Mouse (Mus musculus) heart, postnatal 0 days (tissue): ENCODE data around the gene C530008M17Rik.

Source experiments
- CTCF ChIP-seq: IDR thresholded peaks from 2 replicates; pipeline ENCODE4 v1.5.1; 2016; ENCODE audit warnings: antibody characterized with exemption, control low read depth, low read depth
- EP300 ChIP-seq: IDR thresholded peaks from 2 replicates; pipeline ENCODE4 v1.6.1; 2016; ENCODE audit warnings: antibody characterized with exemption, low read depth

DNA sequence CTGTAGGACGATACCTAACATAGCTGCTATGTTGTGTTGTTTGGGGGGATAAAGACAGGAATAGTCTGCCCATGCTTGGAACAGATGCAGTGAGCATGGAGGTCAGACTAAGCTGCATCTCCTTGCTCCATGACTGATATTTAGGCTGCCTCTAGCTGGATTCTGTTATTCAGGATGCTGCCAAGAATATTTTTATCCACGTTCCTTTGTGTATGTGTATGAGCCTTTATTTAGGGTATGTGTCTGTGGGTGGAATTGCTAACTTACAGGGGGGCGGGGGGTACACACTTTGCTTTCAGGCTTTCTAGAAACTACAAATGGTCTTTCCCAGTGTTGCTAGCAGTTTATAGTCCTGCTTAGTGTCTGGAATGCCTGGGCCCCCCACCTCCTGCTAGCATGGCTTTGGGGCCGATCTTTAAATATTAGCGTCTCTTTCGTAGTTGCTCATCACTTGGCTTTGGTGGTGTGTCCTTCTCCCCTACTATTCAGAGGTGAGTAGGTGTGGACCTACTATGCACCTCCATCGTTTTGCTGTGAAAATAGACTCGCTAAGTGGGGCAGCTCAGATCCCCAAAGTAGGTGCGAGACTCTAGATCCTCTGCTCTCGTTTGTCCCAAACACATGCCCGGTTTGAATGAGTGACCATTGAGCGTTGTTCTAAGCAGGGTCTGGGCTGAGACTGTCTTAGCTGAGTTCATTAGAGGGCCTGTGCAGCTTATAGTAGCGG is 45.0 kb downstream of the C530008M17Rik start:
- TF ChIP-seq CTCF (no peak), EP300 (no peak)
